Mouse (Mus musculus): ENCODE results near the gene C2.

Gene C2

DNA sequence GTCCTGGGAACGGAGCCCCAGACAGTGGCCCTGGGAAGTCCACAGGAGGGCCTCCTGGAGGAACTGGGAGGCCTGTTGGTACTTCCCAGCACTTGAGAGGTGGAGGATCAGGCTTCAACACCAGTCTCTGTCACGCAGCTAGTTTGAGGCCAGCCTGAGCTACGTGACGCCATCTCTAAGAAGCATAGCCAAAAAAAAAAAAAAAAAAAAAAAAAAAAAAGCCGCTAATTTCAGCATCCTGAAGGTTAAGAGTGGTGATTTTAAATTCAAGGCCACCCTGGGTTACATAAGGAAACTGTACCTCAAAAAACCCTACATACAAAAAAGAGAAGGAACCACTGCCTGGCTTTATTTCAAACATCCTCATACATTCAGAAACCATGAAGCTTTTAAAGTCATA lies 26.2 kb upstream of the C2 start:
- POLR2A ChIA-PET, result interaction anchor here in 3 of 4 experiments (0.7 to 4.0 kb wide), 16 partner anchors 8 to 321 kb away, joined by 3 to 43 read pairs (median 5); partner anchors contain the start of gene Slc44a4 (in 1 of the 3)
- CTCF ChIA-PET, result interaction anchor here (0.6 to 4.5 kb wide), 14 partner anchors 9 to 311 kb away, joined by 3 to 34 read pairs (median 4); partner anchors contain the start of genes Ehmt2 (in 1 of the 4), Nfkbil1 (in 1 of the 4) and Slc44a4 (in 1 of the 4)

DNA sequence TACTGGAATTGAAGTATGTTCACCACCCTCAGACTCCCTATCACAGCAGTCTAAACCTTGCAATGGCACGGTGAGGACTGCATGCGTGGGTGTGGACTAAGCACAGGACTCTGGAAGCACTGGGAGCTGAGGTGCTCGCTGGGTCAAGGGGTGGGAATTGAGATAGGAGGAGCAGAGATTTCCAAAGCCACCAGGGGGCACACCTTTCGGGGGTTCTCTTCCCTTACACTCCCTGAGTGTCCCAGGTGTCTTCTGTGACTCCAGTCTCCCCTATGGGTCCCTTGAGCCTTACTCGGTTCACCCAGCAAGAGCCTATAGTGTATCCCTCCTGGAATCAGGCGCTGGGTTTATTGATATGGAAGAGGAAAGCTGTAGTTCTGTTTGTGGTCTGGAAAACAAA lies 24.9 kb upstream of the C2 start:
- CTCF ChIA-PET, result interaction anchor here in 3 of 4 experiments (0.6 to 4.5 kb wide), 14 partner anchors 8 to 312 kb away, joined by 3 to 34 read pairs (median 4); partner anchors contain the start of genes Neu1 (in 1 of the 3) and Nfkbil1 (in 1 of the 3)
- POLR2A ChIA-PET, result interaction anchor here (0.6 to 4.0 kb wide), 11 partner anchors 10 to 61 kb away, joined by 3 to 43 read pairs (median 3); partner anchors contain the start of gene Slc44a4 (in 1 of the 4)

DNA sequence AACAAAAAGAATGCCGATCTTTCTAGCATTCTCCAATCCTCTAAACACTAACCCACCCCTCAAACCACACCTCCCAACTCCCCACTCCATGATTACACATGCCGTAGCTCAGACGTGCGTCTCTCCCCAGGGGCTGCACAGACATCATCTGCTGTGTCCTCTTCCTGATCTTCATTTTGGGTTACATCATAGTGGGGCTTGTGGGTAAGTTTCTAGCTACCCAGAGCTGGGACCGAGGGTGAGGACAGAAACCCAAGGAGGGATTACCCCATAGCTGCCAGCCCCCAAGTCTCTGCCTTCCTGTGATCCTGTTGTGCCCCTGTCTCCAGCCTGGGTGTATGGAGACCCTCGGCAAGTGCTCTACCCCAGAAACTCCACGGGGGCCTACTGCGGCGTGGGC lies 19.1 kb upstream of the C2 start:
- POLR2A ChIA-PET, result interaction anchor here (0.5 to 8.3 kb wide), 30 partner anchors 7 to 142 kb away, joined by 3 to 67 read pairs (median 4); partner anchors contain the start of genes C2 (in 1 of the 4), Ddah2 (in 1 of the 4), Ehmt2 (in 1 of the 4) and Gm20547 (in 1 of the 4)
- CTCF ChIA-PET, result interaction anchor here in 1 of 4 experiments (0.6 to 2.5 kb wide), 3 partner anchors 13 to 37 kb away, joined by 3 to 9 read pairs (median 4); partner anchors contain the start of genes C2, Ehmt2 and Neu1

DNA sequence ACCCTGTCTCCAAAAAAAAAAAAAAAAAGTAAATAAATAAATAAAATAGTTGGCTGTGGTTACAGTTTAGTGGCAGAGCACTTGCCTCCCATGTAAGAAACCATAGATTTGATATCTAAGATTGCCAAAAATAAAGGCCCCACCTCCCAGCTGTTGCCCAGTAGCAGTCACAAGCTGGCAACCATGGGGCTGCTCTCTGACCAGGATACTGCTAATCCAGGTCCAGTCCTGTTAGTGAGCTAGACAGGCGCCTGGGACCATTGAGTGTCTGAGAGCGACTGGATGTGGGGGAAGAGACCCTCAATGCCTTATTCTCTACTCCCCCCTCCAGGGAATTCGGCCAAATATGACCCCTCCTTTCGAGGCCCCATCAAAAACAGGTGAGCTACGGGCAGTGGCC lies 18.3 kb upstream of the C2 start:
- CTCF ChIA-PET, result interaction anchor here in 2 of 4 experiments (0.7 to 1.2 kb wide), 8 partner anchors 8 to 252 kb away, joined by 3 to 6 read pairs (median 4); partner anchors contain the start of gene Ddah2 (in 1 of the 2)
- POLR2A ChIA-PET, result interaction anchor here in 3 of 4 experiments (0.6 to 8.3 kb wide), 13 partner anchors 8 to 336 kb away, joined by 3 to 67 read pairs (median 6); no protein-coding TSS in a partner anchor

DNA sequence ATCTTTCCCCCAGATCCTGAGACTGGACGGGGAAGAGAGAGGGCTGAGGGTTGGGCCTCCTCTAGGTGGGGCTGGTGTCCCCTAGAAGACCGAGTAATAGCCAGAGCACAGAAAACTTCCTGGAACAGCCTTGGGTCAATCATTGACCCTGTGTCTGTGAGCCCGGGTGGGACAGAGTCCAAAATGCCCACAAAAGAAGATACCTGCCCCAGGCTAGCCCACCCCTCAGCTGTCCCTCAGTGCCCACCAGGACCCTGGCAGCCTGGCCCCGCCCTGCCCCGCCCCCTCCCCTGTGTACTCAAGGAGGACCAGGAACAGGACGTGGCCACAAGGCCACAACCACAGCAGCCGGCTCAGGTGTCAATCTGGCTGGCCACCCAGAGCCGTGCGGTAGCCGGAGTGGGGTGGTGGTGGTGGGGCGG lies 17.4 kb upstream of the C2 start:
- POLR2A ChIA-PET, result interaction anchor here in 3 of 4 experiments (0.5 to 8.3 kb wide), 16 partner anchors 9 to 797 kb away, joined by 3 to 67 read pairs (median 4); partner anchors contain the start of genes C2 (in 1 of the 3) and Neu1 (in 1 of the 3)
- CTCF ChIA-PET, result interaction anchor here in 3 of 4 experiments (0.6 to 2.3 kb wide), 8 partner anchors 9 to 251 kb away, joined by 3 to 9 read pairs (median 6); no protein-coding TSS in a partner anchor

DNA sequence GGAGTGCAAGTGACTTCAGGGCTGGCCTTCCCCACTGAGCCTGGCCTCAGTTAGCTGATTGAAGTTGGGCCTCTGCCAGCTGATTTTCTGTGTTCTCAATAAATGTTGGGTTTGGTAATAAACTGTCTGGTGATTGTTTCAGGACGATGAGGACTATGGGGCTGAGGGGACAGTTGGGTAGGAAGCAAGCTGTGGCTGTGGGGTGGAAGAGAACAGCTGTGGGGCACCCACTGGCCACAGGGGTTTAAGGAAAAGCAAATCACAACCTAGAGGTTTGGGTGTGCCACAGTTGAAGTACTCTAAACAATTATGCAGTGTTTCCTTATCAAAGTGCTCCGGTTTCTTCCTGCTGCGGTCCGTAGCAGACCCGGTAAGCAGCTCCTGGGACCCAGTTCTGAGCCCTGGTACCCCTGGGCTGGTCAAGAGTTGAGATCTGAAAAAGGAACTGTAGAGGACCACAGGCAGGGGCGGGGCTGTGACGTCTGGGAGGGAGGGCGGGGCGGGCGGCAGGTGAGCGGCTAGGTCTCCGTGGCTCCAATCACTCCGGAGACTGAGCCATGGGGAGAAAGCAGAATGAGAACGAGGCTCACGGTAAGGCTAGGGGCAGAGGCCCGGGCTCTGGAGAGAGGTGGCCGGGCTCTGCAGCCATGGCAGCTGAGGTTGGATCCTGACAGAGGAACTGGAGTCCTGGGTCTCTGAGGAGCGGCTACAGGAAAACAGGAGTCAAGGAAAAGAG lies 16.0 kb upstream of the C2 start, which contains the start of gene Slc44a4:
Gene Slc44a4, plus strand, starts transcription at position 537 of the 736 bp plus-strand sequence.
- CTCF ChIA-PET, result interaction anchor here in 3 of 4 experiments (0.5 to 2.3 kb wide), 9 partner anchors 8 to 328 kb away, joined by 3 to 7 read pairs (median 4); no protein-coding TSS in a partner anchor
- POLR2A ChIA-PET, result interaction anchor here in 3 of 4 experiments (0.5 to 9.6 kb wide), 17 partner anchors 10 to 952 kb away, joined by 3 to 93 read pairs (median 5); partner anchors contain the start of genes C2 (in 1 of the 3), Ehmt2 (in 1 of the 3), Neu1 (in 1 of the 3) and Skiv2l (in 1 of the 3)

DNA sequence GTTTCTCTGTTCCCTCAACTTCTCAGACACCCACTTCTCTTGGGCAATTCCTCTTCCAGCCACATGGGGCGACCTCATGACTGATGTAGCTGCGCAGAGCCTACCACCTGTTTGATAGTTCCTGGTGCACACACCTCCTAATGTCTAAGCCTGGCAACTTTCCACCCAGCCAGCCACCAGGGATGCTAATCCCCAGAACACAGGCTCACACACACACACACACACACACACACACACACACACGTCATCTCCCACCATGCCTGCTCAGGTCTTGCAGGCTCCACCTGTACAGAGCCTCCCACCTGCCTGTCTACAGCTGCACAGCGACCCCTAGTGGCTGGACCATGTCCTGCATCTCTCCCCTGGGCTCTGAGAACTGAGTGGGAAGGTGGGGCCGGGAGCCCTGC lies 13.9 kb upstream of the C2 start:
- POLR2A ChIA-PET, result interaction anchor here (0.5 to 9.6 kb wide), 26 partner anchors 8 to 330 kb away, joined by 3 to 93 read pairs (median 7); partner anchors contain the start of genes C2 (in 3 of the 4), Ehmt2 (in 3 of the 4), Agpat1 (in 1 of the 4) and Ddx39b (in 1 of the 4)
- CTCF ChIA-PET, result interaction anchor here (0.5 to 3.7 kb wide), 64 partner anchors 9 to 923 kb away, joined by 3 to 34 read pairs (median 5); partner anchors contain the start of genes Neu1 (in 3 of the 4), C2 (in 2 of the 4), Ehmt2 (in 2 of the 4) and Skiv2l (in 2 of the 4)

DNA sequence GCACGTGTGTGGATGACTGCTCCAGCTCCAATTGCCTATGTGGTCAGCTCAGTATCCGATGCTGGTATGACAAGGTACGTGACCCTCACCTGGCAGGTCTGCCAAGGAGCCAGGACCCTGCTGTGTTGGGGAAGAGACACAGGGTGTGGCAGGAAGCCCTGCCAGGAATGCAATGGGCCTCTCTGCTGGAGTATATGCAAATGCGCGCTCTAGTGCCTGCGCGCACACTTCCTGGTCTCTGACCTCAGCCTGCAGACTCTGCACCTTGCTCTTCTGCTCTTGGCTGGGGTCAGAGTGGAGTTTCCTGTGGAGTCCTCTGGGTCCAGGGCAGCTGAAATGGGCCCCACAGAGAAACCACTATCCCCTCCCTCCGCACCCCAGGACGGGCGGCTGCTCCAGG lies 12.9 kb upstream of the C2 start:
- CTCF ChIA-PET, result interaction anchor here (0.5 to 3.7 kb wide), 35 partner anchors 8 to 320 kb away, joined by 3 to 34 read pairs (median 6); partner anchors contain the start of genes C2 (in 2 of the 4), Ehmt2 (in 2 of the 4), Neu1 (in 2 of the 4) and Skiv2l (in 1 of the 4)
- POLR2A ChIA-PET, result interaction anchor here in 3 of 4 experiments (0.6 to 9.6 kb wide), 22 partner anchors 7 to 959 kb away, joined by 3 to 93 read pairs (median 4); partner anchors contain the start of genes C2 (in 3 of the 3), Ehmt2 (in 3 of the 3), Agpat1 (in 1 of the 3) and Pbx2 (in 1 of the 3)

DNA sequence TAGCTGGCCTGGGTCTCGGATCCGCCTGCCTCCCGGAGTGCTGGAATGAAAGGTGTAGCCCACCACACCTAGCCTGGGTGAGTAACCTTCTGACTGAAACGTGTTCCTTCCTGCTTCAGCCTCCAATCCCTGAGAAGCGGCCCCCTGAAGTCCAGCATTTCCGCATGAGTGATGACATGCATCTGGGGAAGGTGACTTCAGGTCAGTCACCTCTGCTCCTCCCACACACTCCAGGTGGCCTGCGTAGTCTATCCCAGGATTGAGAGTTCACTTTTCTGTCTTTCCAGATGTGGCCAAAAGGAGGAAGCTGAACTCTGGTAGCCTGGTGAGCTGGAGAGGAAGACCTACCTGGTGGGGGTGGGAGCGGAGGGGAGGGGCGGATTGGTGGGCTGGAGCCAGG lies 4.8 kb upstream of the C2 start:
- CTCF ChIA-PET, result interaction anchor here in 3 of 4 experiments (0.5 to 2.5 kb wide), 10 partner anchors 9 to 1912 kb away, joined by 3 to 16 read pairs (median 8); partner anchors contain the start of genes Dxo (in 1 of the 3) and Stk19 (in 1 of the 3)
- POLR2A ChIA-PET, result interaction anchor here in 2 of 4 experiments (0.6 to 6.2 kb wide), 16 partner anchors 8 to 61 kb away, joined by 3 to 67 read pairs (median 4); partner anchors contain the start of genes Gm20547 (in 1 of the 2), Neu1 (in 1 of the 2) and Slc44a4 (in 1 of the 2)

DNA sequence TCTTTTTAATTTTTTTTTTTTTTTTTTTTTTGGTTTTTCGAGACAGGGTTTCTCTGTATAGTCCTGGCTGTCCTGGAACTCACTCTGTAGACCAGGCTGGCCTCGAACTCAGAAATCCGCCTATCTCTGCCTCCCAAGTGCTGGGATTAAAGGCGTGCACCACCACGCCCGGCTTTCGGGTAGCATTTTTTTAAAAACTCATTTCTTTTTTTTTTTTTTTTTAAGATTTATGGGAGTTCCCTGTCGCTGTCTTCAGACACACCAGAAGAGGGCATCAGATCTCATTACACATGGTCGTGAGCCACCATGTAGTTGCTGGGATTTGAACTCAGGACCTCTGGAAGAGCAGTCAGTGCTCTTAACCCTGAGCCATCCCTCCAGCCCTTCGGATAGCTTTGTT lies 3.9 kb upstream of the C2 start:
- ChIA-PET CTCF (interaction anchor here in 3 of 4 experiments (0.6 to 2.5 kb wide), 9 partner anchors 8 to 91 kb away, joined by 3 to 16 read pairs (median 5); partner anchors contain the start of gene Gm20547 (in 1 of the 3)), POLR2A (interaction anchor here in 3 of 4 experiments (0.5 to 6.2 kb wide), 9 partner anchors 8 to 923 kb away, joined by 3 to 67 read pairs (median 3); partner anchors contain the start of gene Slc44a4 (in 1 of the 3))

DNA sequence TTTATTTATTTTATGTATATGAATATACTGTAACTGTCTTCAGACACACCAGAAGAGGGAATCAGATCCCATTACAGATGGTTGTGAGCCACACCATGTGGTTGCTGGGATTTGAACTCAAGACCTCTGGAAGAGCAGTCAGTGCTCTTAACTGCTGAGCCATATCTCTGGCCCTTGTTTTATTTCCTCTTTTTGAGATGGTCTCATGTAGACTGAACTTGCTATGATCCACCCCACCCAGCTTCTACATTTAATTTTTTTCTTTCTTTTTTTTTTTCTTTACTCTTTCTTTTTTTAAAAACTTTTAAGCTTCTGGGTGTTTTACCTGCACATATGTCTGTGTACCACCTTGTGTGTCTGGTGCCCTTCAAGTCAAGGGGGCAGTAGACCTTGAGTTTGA lies 2.8 kb upstream of the C2 start:
- POLR2A ChIA-PET, result interaction anchor here in 3 of 4 experiments (0.8 to 8.4 kb wide), 5 partner anchors 8 to 52 kb away, joined by 3 to 93 read pairs (median 3); partner anchors contain the start of gene Gm20547 (in 1 of the 3)
- CTCF ChIA-PET, result interaction anchor here in 2 of 4 experiments (0.6 to 1.5 kb wide), 3 partner anchors 9 to 86 kb away, joined by 3 to 5 read pairs (median 5); no protein-coding TSS in a partner anchor

DNA sequence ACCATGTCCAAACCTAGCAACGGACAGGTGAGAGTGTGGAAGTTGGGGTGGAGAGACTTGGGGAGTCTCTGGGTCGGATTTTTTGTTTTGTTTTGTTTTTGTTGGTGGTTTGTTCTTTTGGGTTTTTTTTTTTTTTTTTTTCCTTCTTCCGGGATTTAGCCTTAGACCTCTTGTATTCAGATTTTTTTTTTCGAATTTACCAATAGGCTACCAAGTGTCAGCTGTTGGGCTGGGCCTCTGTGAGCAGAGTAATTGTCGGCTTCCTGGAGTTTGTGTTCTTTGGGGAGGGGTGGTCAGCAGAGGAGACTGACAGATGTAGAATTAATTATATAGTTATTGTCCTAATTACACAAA lies 1.8 kb upstream of the C2 start:
- ChIA-PET CTCF (interaction anchor here in 2 of 4 experiments (0.6 kb wide), 2 partner anchors 39 to 43 kb away, joined by 5 to 6 read pairs; no protein-coding TSS in a partner anchor), POLR2A (interaction anchor here in 3 of 4 experiments (0.6 to 8.4 kb wide), 13 partner anchors 9 to 1511 kb away, joined by 3 to 93 read pairs (median 4); partner anchors contain the start of genes Gm20547 (in 1 of the 3), H2-DMa (in 1 of the 3), Lsm2 (in 1 of the 3) and Neu1 (in 1 of the 3))

DNA sequence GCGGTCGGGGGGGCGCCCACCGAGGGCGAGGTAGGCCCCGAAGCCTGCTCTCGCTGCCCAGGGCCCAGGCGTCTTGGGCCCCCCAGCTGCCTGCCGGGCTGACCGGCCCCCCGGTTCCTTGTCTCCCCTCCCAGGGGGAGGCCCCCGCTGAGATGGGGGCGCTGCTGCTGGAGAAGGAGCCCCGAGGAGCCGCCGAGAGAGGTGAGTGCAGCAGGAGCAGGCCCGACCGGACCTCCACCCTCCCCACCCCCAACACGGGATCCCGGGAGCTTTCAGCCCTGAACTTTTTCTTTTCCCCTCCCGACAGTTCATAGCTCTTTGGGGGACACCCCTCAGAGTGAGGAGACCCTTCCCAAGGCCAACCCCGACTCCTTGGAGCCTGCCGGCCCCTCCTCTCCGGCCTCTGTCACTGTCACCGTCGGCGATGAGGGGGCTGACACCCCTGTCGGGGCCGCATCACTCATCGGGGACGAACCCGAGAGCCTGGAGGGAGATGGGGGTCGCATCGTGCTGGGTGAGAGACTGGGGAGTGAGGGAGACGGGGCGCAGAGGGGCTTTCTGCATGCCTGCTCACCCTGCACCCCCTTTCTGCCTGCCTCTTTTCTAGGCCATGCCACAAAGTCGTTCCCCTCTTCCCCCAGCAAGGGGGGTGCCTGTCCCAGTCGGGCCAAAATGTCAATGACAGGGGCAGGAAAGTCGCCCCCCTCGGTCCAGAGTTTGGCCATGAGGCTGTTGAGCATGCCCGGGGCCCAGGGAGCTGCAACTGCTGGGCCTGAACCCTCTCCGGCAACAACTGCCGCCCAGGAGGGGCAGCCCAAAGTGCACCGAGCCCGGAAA lies 1.2 kb upstream of the C2 start:
- ChIA-PET CTCF (interaction anchor here in 2 of 4 experiments (0.6 to 1.6 kb wide), 5 partner anchors 10 to 189 kb away, joined by 3 to 5 read pairs (median 4); partner anchors contain the start of gene Neu1 (in 1 of the 2)), POLR2A (interaction anchor here in 3 of 4 experiments (0.6 to 8.4 kb wide), 17 partner anchors 10 to 780 kb away, joined by 3 to 93 read pairs (median 4); partner anchors contain the start of genes Gm20547 (in 1 of the 3), H2-DMa (in 1 of the 3), Lsm2 (in 1 of the 3) and Neu1 (in 1 of the 3))

DNA sequence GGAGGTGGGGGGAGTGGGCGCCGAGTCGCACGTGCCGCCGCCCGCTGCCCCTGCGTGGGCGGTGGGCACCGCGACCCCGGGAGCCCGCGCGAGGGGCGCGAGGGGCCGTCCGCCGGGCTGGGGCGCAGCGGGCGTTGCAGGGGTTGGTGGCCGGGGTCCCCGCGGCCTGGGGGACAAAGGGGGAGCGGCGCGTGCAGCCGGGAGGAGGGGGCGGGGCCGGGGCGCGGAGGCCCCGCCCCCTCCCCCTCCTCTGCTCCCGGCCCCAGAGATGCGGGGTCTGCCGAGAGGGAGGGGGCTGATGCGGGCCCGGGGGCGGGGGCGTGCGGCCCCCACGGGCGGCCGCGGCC lies 614 bp upstream of the C2 start:
- CTCF ChIA-PET, result interaction anchor here in 2 of 4 experiments (0.5 to 2.3 kb wide), 7 partner anchors 11 to 190 kb away, joined by 3 to 6 read pairs (median 4); partner anchors contain the start of gene Neu1 (in 1 of the 2)
- POLR2A ChIA-PET, result interaction anchor here in 3 of 4 experiments (0.6 to 8.4 kb wide), 22 partner anchors 7 to 780 kb away, joined by 3 to 93 read pairs (median 4); partner anchors contain the start of genes Gm20547 (in 2 of the 3), H2-DMa (in 1 of the 3), Neu1 (in 1 of the 3) and Prrc2a (in 1 of the 3)

DNA sequence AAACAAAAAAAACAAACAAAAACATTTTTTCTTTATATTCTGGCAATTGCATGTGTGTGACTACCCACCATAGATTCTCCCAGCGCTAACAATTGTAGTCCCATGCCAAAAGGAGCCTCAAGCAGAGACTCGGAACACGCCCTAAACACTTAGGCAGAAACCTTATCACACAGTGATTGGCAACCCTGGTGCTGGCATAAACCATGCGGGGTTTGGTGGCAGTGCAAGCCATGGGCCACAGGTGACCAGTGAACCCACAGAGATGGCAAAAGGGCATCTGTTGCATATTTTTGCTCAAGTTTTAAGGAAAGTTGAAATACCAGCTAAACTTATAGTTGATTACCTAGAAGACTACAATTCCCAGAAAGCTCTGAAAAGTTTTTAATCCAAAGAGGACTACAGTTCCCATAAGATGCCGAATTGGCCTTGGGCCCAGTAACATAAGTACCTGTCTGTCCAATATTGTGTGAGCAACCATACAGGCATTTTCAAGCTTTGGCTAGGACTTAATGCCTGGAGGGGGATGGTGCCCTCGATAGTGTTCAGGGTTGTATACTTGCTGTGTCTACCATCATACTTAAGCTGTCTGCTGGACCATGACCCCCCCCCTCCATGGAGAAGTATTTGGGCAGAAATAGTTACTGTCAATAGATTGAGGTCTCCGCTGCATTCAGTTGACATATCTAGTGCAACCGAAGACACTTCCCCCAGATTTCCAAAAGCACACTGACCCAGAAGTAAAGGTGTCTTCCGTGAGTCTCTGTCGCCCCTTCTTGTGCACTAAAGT lies 499 bp downstream of the C2 start:
- ChIA-PET CTCF (interaction anchor here in 2 of 4 experiments (0.9 to 2.3 kb wide), 6 partner anchors 10 to 55 kb away, joined by 3 to 10 read pairs (median 5); partner anchors contain the start of gene Neu1 (in 1 of the 2)), POLR2A (interaction anchor here (0.5 to 8.4 kb wide), 20 partner anchors 8 to 778 kb away, joined by 3 to 93 read pairs (median 4); partner anchors contain the start of genes Gm20547 (in 1 of the 4), Hspa1a (in 1 of the 4), Hspa1l (in 1 of the 4) and Neu1 (in 1 of the 4))

Measured in embryonic stem cell, embryonic (primary cell).